Mouse (Mus musculus) cerebellum, adult 11-12 months (tissue): ENCODE measurements around the gene Igfn1.

Experiments
- DNase-seq: peaks from one replicate; pipeline ENCODE4 v3.0.0; 2022

The Igfn1 gene

GRCm38 (mm10) chr1:136006292-136006748 is at the start of gene Igfn1:
Igfn1 (minus strand) TSS chr1:136006342.
- no peak for DNase-seq

- no peak for DNase-seq
Observed at GRCm38 (mm10) chr1:136055771-136056170, 49.6 kb upstream of the Igfn1 start.

DNA sequence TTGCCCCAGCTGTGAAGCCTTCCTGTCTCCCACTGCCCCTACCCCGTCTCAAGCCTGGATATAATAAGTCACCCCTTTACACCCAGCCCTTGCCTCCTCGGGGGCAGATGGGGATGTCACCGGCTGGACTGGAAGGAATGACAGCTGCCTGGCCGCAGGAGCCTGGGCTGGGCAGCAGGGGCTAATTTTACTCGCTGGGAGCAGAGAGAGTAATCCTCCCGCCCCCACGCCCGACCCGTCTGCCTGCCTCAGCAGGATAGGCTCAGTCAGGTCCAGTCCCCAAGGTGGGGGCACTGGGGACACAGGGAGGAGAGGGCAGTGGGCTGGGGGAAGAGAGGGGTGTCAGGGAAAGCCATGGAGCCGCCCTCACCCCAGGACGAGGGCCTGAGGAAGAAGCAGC is 46.4 kb upstream of the Igfn1 start, which contains the start of gene Cacna1s:
Gene Cacna1s (plus strand): TSS at position 204 of the 400 bp plus-strand sequence.
- DNase-seq, result no peak

DNA sequence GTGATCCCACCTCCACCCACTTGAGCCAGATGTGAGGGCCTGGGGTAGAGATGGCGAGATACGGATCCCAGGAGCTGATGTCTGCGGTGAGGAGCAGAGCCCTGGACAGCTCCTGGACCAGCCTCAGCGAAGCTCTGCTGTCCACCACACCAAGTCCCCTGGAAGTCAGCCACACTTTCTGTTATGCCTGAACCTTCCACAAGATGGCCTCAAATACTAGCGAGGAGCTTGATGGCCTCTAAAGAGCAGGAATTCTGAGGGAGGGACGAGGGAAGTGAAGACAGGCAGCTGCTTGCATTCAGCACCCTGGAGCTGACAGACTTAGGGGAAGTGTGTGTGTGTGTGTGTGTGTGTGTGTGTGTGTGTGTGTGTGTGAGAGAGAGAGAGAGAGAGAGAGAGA is 45.3 kb upstream of the Igfn1 start:
- peak; percentile 73 for DNase-seq

DNA sequence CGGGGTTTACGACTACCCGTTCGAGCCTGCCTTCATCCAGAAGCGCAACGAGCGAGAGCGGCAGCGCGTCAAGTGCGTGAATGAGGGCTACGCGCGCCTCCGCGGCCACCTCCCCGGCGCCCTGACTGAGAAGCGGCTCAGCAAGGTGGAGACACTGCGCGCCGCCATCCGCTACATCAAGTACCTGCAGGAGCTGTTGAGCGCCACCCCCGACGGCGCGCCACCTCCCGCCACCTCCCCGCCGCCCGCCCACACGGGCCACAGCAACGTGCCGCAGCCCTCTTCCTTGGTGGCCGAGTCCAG is 44.8 kb upstream of the Igfn1 start:
- no peak for DNase-seq

GRCm38 (mm10) chr1:136050312-136051012 is 44.3 kb upstream of the Igfn1 start, which contains the start of gene Ascl5:
Ascl5 (plus strand) TSS chr1:136050804.
- no peak for DNase-seq

DNA sequence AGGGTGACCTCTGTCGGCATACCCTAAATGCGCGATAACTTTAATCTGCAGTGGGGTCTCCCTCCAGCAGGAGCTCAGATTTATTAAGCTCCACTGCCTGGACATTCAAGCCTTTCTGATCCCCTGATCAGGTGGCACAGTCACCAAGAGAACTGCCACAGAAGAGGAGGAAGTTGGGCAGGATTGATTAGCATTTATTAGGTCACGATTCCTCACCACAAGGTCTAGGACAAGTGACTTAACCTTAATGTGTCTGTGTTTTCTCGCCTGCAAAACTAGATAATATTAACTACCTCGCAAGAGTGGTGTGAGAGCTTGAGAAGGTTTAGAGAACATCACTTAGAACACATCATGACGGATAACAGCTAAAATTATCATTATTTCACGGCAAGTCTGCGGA is 41.8 kb upstream of the Igfn1 start:
- DNase-seq, result no peak

- DNase-seq, result no peak
Observed at GRCm38 (mm10) chr1:136047432-136047831, 41.3 kb upstream of the Igfn1 start.

DNA sequence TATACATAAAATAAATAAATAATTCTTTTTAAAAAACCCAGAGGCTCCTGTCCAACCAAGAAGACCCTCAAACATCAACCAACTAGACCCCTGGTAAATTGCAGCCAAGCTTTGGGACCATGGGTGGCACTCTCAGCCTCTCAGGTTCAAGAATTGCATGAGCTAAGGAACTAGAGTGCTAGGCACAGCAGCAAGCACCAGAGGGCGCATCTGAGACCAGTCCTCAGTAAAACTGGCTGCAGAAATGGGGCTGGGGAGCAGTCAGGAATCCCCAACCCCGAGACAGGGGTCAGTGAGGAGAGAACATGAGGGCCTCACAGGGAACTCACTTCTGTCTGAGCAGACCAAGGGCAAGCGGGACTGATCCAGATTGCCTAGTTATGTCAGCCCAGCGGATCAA is 39.6 kb upstream of the Igfn1 start:
- no peak for DNase-seq

DNA sequence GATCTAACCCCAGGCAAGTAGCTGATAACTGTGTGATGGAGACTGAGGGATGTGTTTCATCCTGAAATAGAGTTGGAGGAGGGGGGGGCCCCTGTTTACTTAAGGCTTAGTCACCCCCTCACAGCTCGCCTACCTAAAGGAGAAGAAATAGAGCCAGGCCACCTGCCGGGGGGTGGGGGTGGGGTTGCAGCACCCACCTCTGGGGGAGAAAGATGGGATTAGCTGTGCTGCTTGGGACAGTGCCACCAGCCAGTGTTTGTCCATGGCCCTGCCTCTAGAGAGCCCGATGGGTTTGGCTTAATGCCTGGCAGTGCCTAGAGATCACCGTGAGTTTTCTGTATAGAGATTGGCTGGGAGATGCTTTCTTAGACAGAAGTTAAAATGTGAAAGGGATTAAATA is 34.7 kb upstream of the Igfn1 start:
- no peak for DNase-seq

- no peak for DNase-seq
Observed at GRCm38 (mm10) chr1:136040452-136040851, 34.3 kb upstream of the Igfn1 start.

DNA sequence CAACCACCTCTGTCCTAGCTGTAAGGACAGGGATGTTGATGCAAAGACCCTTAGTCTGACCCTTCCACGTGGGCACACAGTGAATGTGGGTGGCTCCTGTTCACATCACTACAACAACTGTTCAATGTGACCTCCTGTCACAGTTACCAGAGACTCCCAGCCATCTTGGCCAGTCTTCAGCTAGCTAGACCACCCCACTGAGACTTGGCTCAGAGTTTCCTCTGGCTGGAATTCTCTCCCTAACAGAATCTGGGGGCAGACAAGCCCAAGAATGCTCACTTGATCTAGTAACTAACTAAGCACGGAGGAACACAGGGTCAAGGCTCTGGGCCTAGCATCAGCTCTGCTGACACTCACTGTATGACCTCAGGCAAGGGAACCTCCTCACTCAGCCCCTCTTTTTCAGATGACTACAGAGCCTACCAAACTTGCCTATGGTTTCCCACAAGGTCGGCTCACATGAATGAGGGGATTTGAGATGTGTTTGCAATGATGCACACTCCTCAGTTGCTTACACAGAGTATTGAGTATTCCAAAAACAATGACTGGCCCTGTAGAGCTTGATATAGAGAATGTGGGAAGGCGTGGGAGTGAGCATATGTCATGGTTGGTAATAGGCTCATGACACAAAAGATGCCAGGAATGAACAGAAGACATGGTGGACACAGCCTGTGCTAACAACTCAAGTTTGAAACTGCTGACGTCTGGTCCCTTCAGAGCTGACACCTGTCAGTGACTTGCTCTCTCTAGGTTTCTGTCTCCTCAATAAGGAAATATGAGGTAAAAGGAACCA is 32.8 kb upstream of the Igfn1 start:
- no peak for DNase-seq

DNA sequence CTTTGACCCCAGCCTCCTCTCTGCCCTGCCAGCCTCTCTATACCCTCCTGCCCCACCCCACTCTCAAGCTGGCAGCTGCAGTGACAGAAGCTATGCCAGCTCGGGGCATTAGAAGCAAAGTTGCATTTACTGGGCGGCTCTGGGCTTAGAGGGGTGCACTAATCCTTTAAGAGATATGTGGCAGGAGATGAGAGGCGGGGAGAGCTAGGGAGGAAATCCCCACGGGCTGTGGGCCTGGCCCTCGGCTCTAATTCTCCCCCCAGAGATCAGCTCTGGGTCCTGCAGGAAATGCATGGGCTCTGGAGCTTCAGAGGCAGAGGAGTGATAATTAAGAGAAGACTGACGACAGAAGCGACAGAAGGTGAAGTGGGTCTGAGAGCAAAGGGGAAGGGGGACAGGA is 26.8 kb upstream of the Igfn1 start:
- DNase-seq, result no peak

- DNase-seq, result no peak
Observed at GRCm38 (mm10) chr1:136031697-136032096, 25.6 kb upstream of the Igfn1 start.

DNA sequence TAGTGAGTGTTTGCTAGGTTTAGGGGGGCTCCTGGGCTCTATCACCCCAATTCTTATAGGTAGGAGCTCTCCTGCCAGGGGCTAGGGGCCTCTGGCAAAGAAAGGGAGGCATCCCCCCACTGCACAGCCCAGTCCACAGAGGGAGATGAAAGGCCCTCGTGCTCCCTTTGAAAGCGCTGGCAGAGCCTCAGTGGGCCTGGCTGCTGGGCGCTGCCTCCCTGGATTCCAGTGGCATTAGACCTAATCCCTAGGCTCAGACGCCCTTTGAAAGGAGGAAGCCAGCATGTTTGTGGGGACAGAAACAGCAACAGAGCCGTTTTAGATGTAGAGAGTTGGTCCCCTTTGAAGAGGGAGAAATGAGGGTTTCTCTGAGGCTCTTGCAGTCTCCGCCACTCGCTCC is 24.1 kb upstream of the Igfn1 start:
- DNase-seq, result no peak

DNA sequence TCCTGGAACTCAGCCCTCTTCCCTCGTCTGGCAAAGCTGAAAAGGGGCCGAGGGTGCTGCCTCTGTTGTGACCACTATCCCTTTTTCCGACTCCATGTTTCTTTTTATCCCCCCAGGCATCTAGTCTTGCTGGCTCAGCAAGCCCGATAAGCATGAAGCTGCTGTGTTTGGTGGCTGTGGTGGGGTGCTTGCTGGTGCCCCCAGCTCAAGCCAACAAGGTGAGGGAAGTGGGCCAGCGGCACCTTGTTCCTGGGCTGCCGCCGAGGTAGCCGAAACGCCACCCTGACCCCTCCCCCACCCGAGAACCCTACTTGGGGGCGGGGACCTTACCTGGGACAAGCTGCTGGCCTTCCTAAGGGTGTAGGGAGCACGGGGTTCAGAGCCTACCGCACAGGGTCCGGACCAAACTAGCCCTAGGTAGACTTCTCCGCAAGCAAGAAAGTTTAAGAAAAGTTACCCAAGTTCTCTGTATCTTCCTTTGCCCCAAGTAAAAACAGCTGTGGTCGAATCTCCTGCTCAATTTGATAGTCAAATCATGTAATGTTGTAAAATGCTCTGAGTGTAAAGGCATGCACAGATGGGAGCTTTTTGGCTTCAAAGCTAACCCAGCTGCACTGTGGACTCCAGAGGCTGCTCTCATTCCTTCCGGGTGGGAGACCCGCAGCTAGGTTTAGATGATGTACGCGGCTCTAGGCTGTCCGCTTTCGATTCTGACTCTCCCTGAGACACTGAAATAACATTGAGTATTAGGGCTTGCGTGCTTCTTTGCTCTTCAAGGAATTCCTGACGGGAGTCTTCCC is 12.4 kb upstream of the Igfn1 start:
- peak; percentile 67 for DNase-seq

- peak; percentile 94 for DNase-seq
Observed at GRCm38 (mm10) chr1:136017907-136018313, 11.8 kb upstream of the Igfn1 start.

- peak; percentile 19 for DNase-seq
Observed at GRCm38 (mm10) chr1:136017307-136017706, 11.2 kb upstream of the Igfn1 start.

DNA sequence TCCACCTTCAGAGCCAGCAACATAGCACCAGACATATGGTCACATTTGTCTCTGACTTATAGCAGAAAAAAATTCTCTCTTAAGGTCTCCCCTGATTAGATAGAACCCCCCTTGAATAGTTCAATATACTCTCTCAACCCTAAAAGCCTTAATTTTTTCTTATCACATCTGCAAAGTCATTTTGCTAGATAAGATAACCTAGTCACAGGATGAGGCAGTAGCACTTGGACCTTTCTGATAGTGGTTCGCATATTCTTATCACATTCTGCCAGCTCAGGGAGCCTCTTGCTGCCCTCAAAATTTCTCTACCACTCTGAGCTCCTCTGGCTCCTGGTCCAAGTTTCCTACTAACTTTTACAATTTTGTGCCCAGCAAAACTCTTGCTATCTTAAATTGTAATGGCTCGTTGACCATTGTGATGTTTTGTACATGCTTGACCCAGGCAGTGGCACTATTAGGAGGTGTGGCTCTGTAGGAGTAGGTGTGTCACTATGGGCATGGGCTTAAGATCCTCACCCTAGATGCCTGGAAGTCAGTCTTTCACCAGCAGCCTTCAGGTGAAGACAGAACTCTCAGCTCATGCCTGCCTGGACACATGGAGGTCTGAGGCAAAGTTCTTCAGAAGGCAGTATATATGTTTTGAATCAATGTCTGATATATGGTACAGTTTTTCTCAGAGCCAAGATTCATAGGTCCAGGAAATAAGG is 8.8 kb upstream of the Igfn1 start:
- no peak for DNase-seq

GRCm38 (mm10) chr1:136013513-136013912 is 7.4 kb upstream of the Igfn1 start:
- no peak for DNase-seq

GRCm38 (mm10) chr1:136010247-136010646 is 4.1 kb upstream of the Igfn1 start:
- DNase-seq, result no peak

- DNase-seq, result no peak
Observed at GRCm38 (mm10) chr1:136008159-136008533, 2.0 kb upstream of the Igfn1 start.
